Mouse (Mus musculus) thymus, postnatal 25 days (tissue): ENCODE data around the gene Atp6v0e.

Source experiments
- DNase-seq: peaks from one replicate; pipeline ENCODE4 v3.0.0; 2022

Gene Atp6v0e

DNA sequence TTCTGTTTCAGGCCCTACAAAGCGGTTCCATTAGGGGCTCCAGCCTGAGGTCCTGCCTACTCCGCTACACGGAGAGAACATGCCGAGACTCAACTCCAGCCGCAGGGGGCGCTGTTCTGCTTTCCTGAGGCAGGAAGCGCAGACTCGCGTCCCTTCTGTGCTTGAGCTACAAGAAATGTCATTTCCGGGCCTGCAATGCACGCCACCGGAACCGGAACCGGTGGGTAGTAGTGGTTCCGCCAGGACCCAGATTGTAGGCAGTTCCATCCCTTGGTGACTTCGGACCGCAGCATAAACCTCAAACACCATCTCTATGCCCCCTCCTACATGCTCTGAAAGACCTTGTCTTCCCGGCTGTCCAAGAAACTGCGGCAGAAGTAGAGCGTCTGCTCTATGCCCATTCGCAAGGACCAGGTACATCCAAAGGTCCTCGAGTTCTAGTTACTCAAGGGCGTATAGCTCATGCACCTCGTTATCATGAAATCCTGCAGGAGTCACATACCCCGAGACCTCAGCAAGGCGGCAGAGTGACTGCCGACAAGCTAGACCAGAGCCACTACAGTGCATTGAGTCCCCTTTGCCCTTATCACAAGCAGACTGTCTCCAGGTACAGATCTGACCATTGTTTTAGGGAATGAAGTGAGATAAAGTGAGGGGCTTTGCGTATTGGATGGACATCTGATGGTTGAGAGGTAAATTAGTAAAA lies at the start of gene Atp6v0e:
Gene Atp6v0e (plus strand): TSS at position 254 of the 706 bp plus-strand sequence.
- peak; percentile 92 for DNase-seq

DNA sequence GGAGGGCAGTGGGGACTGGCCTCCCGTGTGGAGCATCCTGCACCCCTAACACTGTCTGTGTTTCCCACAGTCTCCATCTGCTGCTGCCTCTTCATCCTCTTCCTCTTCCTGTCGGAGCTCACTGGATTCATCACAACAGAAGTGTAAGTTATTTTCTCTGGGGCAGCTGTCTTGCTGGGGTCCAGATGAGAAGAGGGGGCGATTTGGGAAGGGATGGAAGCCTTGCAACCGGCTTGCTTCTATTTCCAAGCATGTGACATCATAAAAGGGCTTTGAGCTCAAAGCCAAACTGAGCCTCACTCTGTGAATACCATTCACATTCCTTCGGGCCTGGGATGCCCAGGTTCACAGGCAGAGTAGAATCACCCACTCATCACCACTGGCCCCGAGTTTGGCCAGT lies 48.7 kb upstream of the Atp6v0e start:
- DNase-seq, result no peak

DNA sequence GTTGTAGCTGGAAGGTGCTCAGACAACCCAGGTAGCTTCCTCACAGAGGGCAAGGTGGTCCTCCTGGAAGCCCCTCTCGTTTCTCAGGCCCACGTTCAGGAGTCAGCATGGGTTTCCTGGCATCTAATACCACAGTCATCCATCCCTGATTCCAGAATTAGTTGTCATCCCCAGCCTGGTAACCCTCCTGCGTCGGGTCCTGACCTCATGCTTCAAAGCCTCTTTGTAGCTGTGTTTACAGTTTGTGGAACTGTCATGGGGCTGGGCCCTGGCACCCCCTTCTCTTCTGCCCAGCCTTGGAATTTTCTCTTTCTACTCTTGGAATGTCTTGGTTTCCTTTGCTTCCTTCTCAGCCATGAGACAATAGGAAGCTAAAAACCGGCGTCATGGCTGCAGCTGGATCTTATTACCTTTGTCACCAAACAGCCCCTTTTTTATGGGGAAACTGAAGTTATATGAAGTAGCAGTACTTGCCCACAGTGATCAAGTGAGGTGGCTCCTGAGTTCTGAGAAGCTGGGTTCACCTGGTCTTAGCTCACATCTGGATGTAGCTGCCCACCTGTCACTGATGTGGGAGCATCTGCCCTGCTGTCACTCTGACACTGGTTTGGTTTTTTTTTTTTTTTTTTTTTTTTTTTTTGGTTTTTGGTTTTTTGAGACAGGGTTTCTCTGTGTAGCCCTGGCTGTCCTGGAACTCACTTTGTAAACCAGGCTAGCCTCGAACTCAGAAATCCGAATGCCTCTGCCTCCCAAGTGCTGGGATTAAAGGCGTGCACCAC lies 48.1 kb upstream of the Atp6v0e start:
- no peak for DNase-seq

DNA sequence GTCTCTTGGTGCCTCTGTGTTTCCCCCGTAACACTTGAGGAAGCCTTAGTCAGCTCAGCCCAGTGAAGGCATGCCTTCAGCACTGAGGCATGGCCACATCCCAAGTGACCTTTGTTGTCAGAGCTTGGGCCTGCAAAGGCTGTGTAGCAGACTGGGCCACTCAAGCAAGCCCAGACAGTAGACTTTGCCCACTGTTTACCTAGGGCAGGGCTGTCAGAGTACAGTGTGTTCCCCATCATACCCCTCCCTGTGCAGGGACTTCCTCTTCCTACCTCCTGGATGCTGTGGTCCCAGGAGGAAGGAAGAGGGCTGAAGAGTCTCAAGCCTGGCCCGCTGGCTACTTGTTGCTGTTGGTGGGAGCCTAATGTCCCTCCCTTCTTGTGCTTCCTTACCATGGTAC lies 46.3 kb upstream of the Atp6v0e start:
- DNase-seq, result no peak

DNA sequence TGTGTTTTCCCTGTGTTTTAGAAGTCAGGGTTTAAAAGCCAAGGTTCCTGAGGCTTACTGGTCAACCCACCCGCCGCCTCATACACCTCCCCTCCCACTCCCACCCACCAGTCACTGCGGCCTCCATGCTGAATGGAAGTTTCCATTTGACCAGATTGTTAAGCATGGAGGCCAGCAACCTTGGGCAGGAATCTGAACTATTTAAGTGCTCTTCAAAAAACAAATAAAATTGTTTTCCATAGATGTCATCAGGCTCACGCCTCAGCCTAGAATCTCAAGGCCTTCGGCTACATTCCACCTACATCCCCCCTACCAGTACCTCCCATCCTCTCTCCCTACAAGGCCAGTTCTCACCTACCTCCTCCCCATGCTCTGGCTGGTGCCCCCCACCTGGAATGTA lies 44.5 kb upstream of the Atp6v0e start:
- no peak for DNase-seq

DNA sequence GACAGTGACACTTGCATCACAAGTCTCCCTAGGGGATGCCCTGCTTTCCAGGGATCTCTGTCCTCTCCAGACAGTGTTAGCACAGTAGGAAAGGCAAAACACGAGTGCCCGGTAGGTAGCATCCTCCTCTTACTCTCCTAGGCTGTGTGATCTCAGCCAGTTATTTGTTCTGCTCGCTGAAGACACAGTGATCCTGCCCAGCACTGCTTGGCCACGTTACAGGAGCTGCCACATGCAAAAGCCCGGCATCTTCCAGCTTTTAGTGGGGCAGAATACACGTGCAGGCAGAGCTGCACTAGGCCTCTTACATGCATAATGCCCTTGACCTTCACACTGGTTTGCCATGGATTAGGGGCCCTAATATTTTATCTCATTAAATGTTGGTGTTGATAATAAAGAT lies 43.5 kb upstream of the Atp6v0e start:
- DNase-seq, result no peak

DNA sequence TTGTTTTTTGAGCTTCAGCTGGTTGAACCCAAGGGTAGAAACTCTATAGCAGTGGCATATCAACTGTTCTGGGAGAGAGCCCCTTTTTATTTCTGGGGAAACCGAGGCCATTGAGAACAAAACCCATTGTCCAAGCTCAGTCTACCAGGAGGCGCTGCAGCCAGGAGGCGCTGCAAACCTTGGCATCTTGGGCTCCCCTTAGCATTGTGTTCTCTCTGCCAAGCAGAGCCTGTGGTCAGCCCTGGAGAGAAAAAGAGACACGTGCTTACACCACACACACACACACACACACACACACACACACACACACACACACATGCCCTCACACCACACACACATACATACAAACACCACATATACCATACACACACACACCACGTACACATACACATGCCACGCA lies 42.7 kb upstream of the Atp6v0e start:
- DNase-seq, result no peak

DNA sequence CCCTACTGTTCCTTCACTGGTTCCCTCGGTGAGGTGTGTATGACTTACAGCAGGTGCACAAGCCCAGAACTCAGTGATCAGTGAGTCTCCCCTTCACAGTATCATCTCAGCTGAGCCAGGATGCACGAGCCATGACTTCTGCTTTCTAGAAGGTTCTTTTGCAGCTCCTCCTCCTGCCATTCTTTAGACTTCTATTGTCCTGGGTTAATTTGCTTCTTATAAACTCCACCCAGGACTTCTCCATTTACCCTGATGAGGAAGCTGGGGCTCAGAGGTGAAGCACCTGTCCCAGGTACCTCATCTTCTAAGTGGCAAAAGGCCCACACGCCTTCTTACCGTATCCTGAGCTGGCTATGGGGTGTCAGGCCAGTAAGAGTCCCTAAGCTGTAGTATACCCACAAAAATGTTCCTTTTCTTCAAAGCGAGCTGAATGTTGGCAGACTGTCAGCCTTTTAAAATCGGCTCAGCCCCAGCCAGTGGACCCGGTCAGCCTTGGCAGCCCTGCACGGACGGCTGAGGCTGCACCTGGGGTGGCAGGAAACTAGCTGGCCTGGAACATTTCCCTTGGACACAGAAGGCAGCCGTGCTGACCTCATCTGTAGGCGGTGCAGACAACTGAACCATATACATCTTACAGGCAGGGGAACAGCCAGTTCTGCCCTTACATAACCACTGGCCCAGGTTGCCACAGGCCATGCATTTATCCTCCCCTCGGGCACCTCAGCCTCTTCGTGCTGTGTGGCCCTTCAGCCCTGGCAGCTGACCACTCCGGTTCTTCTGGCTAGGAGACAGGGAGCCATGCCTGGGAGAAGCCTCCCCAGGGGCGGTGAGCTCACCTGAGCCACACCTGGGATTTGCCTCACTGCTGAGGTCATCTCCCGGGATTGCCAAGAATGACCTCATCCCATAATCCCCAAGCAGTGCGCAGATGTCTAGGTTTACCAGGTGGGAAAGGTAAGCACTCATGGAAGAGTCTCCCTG lies 42.0 kb upstream of the Atp6v0e start:
- no peak for DNase-seq

DNA sequence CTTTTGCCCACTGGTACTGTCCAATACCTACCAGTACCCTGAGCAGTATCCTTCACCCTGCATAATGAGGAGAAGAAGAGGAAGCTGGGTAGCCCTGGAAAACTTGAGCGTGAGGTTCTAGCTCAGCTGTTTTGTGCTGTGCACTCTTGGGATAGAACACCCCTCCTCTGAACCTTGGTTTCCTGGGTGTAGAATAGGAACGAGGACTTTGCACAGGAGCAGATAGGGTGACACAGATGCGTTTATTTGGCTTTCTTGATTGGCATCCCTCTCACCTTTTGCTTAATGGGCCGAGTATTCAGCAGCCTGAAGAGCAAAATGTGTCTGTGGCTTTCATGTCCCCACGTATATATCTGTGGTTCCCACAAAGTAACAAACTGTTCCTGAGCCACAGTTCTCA lies 41.1 kb upstream of the Atp6v0e start:
- DNase-seq, result no peak

DNA sequence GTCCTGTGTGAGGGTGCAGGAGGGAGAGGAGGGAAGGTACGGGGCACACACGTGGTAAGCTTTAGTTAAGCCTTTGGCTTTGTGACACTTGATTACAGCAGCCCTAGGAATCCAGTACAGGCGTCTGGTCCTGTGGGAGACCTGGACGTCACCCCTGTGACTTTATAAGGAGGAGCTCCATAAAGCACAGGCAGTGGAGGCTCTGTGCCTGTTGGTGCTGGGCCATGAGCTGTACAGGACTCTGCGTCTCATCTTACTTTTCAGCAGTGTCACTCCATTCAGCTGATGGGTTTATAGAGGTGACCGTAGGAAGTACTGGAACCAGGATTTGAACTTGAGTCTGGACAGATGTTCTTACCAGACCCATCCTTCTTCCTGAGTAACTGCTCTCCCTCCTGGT lies 39.0 kb upstream of the Atp6v0e start:
- no peak for DNase-seq

DNA sequence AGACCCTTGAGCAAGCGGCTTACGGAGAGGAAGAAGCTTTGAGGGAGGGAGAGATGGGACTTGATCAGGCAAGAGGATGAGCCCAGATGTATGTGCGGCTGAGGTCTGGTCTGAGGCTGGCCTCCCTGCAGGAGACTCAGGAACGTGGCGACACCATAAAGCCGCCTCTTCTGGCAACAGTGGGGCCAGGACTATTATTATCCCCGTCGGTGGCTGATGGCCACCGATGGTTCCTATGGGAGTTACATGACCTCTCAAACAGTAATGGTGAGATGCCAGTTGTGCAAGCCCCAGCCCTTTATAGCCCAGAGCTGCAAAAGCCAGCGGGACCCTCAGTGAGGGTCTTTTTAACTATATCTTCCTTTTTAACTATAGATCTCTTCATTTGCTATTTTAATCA lies 38.0 kb upstream of the Atp6v0e start:
- DNase-seq, result no peak

DNA sequence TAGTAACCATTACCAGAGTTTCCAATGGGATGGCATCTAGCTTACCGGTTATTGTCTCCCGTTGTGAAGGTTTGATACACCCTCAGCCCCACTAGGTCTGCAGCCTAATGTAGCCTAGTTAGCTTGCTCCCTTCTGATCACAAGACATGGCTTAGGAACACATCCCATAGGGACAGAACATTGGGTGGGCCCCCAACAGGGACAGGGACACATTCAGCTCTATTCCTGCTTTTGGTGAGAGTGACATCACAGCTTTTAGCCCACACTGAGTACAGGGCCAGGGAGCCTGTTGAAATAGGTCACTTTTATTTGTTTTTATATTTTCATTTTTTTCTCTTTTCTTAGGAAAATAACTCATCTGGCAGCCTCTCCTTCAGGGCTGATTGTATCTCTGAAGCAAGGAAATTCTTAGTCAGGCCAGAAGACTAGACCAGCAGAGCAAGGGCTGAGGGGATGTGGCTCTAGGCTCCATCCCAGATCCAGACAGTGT lies 37.5 kb upstream of the Atp6v0e start:
- DNase-seq, result no peak

DNA sequence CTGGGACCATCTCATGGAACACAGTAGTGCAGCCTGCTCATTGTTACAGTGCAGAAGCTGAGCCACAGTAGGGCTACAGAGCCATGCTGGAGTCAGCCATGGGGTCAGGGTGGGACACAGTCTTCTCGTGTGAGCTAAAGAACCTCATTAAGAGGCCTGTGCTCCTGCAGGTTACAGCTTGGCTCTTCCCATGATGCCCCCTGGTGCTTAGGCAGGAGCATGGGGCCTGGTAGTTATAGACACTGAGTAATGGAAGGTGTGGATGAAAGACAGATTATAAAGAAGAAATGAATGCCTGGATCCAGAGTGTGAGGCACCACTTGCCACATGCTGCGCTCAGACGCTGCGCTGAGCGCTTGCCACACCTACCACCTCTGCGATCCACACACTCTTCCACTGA lies 34.6 kb upstream of the Atp6v0e start:
- DNase-seq, result no peak

DNA sequence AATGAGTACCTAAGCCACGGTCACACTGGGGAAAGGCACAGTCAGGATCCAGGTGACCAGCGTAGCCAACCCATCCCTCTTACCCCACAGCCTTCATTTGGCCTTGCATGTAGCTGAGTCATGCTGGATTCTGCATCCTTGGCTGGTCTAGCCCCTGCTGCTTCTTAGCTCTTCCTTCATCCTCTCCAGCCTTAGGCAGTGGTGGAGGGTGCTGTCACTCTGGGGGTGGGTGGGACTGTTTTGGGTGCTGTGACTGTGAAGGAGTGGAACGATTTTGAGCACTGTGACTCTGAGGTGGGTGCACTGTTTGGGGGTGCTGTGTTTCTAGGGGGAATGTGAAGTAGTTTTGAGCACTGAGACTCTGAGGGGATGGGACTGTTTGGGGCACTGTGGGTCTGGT lies 34.1 kb upstream of the Atp6v0e start:
- no peak for DNase-seq

DNA sequence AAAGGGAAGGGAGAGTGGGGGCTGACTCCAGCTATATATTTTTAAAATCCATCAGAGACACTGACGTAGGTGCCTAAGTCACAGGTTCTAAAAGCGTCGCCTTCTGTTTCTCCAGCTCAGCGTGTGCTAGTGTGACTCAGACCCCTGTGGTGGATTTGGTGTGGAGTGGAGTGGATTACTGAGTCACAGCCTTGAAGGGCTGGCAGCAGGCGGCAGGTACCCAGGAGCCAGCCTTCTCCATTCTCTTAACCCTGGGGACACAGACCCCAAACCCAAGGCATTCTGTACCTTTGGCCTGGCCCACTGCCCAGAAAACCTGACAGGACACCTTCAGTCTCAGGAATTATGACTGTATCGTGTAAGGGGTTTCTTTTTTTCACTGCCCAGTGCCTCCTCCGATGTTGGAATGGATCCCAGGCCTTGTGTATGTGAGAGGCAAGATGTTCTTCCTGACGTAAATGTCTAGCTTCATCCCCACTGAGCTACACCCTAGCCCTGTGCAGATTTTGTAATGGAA lies 31.2 kb upstream of the Atp6v0e start:
- DNase-seq, result no peak

DNA sequence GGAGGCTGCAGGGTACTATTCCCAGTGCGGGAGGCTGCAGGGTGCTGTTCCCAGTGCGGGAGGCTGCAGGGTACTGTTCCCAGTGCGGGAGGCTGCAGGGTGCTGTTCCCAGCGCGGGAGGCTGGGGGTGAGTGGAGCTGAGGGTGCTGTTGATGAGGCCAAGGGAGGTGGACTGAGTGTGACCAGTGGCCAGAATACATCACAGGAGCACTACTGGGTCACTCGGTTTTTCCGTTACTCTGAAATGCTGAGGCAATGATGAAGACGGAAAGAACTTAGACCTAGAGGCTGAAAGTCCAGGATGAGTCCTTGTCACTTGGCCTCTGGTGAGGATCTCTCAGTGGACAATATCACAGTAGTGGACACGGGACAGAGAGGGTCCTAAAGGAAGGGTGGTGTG lies 29.8 kb upstream of the Atp6v0e start:
- no peak for DNase-seq

DNA sequence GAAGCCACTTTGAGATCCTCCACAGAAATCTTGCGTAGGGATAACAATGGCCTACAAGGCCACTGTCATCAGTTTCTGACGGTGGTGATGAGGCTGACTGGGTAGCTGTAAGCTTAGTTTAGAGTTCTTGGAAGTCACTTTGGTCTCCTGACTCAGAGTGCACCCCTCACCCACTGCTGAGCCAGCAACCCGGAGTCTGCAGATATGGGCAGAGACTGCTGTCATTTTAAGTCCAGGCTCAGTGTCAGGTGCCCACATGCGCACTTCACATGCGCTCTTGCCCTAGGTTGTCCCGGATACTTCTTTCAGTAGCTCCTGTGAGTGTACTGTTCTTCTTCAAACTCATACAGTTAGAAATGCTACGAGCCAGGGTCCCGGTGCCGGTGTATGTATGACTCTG lies 29.1 kb upstream of the Atp6v0e start:
- no peak for DNase-seq

DNA sequence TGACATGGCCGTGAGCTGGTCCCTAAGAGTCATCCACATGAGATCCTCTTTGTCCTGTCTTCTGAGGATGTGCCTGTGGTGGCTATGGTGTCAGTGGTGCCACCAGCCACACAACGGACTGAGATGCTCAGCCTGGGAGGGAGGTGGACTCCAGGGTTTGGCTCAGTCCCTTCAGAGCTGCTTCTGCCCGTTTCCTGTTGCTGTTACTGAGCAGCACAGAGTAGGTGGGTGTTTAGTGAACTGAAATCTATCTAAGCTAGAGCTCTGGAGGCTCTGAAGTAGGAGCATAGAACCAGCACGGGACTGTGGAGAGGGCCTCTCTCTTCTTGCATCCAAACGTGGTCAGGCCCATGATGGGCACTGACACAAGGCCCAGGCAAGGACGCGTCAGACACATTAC lies 28.5 kb upstream of the Atp6v0e start:
- no peak for DNase-seq

DNA sequence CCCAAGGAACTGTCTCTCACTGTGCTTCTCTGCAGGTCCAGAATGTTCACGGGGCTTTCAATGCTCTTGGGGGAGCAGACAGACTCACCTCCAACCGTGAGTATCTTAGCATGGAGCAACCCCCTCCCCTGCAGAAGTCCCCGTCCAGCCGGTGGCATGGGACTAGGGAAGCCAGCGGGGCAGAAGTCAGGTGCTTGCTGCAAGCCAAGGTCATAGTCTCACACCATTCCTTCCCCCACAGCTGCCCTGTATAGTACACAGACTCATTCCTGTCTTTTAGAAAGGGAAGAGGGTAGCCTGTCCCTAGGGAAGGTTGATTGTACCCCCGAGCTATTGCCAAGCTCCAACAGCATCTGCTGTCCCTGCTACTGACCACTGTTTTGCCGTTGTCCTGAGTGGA lies 27.1 kb upstream of the Atp6v0e start:
- no peak for DNase-seq

DNA sequence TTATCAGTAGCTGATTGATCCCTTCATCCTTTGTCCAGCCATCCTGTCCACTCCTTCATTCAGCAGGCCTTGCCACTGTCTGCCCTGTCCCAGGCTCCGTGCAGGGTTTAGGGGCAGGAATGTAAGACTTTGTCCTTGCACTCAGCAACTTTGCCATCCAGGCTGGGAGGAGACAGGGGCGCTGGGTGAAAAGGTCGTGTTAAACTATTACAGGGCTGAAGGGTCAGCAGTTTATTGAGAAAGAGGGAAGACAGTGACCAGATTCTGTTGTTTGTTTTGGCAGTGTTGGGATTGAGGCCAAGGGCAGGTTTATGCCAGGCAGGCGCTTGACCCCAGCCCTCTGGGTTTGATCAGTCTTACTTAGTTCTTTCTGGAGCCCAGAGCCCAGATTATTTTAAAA lies 25.2 kb upstream of the Atp6v0e start:
- DNase-seq, result no peak

DNA sequence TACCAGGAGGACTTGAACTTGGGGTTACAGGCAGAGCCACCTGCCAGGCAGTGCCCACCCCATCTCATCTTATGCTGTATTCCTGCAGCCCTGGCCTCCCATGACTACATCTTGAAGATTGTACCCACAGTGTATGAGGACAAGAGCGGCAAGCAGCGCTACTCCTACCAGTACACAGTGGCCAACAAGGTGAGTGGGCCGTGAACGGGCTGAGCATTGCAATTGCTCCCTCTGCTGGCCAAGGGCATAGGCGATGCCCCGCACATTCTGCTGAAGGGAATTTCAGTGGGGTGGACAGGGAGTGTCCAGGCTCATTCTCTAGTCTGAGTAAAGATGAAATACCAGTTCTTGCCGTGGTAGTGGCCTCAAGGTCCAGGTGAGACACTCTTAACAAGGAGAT lies 24.4 kb upstream of the Atp6v0e start:
- DNase-seq, result peak; percentile 73

DNA sequence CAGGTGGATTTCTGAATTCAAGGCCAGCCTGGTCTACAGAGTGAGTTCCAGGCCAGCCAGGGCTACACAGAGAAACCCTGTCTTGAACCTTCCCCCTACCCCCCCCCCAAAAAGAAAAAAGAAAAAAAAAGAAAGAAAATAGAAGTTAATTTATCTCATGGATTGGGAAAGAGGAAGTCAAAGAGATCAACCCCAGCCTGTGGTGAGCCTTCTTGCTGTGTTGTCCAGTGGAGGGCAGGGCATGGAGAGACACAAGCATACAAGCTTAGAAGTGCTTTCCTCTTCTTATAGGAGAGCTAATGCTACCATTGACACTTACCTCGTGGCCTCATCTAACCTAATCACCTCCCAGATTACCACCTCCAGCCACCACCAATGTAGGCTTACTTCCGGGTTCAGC lies 23.2 kb upstream of the Atp6v0e start:
- DNase-seq, result no peak

DNA sequence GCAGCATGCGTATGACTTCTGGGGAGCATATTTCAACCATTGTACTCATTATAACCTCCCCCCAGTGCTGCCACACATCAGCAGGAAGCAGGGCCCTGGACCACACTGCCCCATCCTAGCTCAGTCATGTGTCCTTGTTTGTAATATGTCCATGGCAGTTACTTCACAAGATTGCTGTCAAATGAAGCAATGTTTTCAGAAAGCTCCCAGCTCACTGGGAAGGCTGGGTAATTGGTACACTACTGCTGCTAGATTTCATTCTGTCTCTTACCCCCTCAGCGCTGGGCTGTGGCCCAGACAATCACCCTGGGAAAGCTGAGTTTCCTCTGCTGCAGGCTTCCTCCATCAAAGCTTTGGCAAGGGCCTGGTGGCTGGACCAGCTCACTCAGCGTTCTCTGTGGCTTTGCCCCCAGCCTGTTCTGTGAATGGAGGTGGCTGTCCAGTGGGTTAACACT lies 22.7 kb upstream of the Atp6v0e start:
- DNase-seq, result no peak
